Mouse (Mus musculus): ENCODE measurements around the gene Itm2c. TPM values are rescaled to one million over a fixed set of nuclear protein-coding genes. Genes with fewer than 3 reads are reported as not detected.
A peak's percentile ranks its signal among the peaks of the same experiment; 100 is the strongest.

The Itm2c gene
- polyA plus RNA-seq, 1 experiment from 2014 or later = 169 TPM

DNA sequence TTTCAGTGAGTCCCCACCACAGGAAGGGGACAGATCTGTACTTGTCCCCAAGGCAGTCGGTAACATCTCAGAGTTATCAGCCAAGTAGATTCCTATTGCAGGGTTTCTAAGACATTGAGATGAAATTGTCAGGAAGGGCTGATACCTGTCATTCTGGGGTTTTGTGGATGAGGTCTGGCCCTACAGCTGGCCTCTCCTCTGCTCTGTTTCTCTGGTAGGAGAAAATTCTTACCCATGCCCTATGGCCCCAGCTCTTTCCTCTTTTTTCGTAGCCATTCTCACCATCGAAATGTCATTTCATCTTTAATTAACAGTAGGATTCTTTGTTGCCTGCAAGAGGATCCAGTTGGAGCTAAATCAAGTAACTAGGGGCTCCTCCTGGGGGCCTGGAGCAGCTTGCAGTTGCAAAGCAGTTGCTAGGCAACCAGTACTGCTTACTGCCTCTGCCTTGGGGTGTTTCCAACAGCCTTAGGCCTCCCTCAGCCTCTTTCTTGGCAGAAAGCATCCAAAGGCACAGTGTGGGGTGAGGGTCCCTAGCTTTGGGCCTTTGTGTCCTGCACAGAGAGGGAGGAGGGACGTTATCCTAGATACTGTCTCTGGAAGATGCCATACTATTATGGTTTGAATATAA, 34.1 kb downstream of the Itm2c start, which contains the start of gene 4933407L21Rik:
TSS of gene 4933407L21Rik (plus strand) at position 427 of the 631 bp plus-strand sequence.
- ATAC-seq (ENCODE audit: low FRiP score) = peak; percentile 88
- no peak within 1 kb of the TSS for H3K9ac ChIP-seq
- peak within 1 kb of the TSS; percentile 11; the same call in 1 of the 2 replicates for H3K4me2 ChIP-seq (replicated peaks)
- H3K27me3 ChIP-seq = no peaks in the 10 kb centered on the region
- H3K9me3 ChIP-seq (replicated peaks) = no peaks in the 10 kb centered on the region
- peaks cover 28% of the 10 kb centered on the region for H3K4me1 ChIP-seq
- H3K27ac ChIP-seq = peak within 1 kb of the TSS; percentile 78
- H3K4me3 ChIP-seq = no peak within 1 kb of the TSS
- H3K36me3 ChIP-seq = no peaks in the 10 kb centered on the region
- WGBS = 24% methylated on average over 4 of the region's 4 CpGs

DNA sequence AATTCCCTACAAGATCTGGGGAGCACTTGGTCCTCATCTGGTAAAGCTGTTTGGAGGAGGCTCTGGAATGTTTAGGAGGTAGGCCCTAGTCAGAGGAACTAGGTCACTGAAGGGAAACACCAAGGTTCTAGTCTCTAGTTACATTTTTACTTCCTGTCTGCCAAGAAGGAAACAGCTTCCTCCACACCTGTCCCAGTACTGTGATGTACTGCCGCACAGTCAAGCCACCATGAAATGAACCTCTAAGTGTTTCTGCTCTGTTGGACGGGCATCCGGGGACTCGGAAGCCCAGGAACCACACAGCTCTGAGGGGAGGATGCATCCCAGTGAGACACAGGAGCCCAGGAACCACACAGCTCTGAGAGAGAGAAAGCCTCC, 34.6 kb downstream of the Itm2c start:
- ATAC-seq (ENCODE audit: low FRiP score) = peak; percentile 47
- Histone ChIP-seq H3K27me3 (no peaks in the 10 kb centered on the region), H3K4me1 (peaks cover 33% of the 10 kb centered on the region), H3K9ac (no peak overlapping the region), H3K9me3 (replicated peaks) (no peaks in the 10 kb centered on the region), H3K4me3 (no peak overlapping the region), H3K27ac (peak overlapping the region; percentile 66), H3K36me3 (no peaks in the 10 kb centered on the region), H3K4me2 (replicated peaks) (no peak overlapping the region)
- WGBS = 49% methylated on average over 4 of the region's 4 CpGs

DNA sequence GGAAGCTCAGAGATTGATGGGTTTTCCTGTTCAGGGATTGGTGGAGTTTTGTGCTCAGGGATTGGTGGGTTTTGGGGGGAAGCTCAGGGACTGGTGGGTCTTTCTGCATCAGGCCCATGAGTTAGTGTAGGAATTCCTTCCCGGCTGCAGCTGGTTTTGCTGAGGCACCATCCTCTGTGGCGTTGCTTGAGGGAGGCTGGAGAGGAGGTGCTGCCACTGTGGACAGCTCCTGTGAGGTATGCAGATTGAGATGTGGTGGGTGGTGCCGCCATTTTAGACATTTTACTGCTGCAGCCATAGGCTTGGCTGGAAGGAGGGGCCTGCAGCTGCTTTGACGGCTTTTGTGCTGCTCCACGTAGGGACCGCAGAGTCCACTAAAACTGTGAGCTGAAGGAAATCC, 35.3 kb downstream of the Itm2c start:
- no peak overlapping the region for H3K9ac ChIP-seq
- WGBS = 84% methylated on average over 6 of the region's 6 CpGs
- ATAC-seq (ENCODE audit: low FRiP score) = no peak
- H3K4me3 ChIP-seq = no peak overlapping the region
- H3K4me1 ChIP-seq = peaks cover 40% of the 10 kb centered on the region
- H3K9me3 ChIP-seq (replicated peaks) = no peaks in the 10 kb centered on the region
- no peaks in the 10 kb centered on the region for H3K27me3 ChIP-seq
- H3K36me3 ChIP-seq = no peaks in the 10 kb centered on the region
- H3K27ac ChIP-seq = no peak overlapping the region; the same call in 1 of the 2 replicates
- H3K4me2 ChIP-seq (replicated peaks) = no peak overlapping the region

- no peak overlapping the region for H3K4me3 ChIP-seq
- H3K27me3 ChIP-seq = no peaks in the 10 kb centered on the region
- 74% methylated on average over 5 of the region's 5 CpGs for WGBS
- no peaks in the 10 kb centered on the region for H3K9me3 ChIP-seq (replicated peaks)
- H3K36me3 ChIP-seq = no peaks in the 10 kb centered on the region
- no peak for ATAC-seq (ENCODE audit: low FRiP score)
- H3K4me2 ChIP-seq (replicated peaks) = no peak overlapping the region
- H3K4me1 ChIP-seq = peaks cover 43% of the 10 kb centered on the region
- H3K9ac ChIP-seq = no peak overlapping the region
- no peak overlapping the region for H3K27ac ChIP-seq
Observed at GRCm38 (mm10) chr1:85931170-85931569, 37.1 kb downstream of the Itm2c start.

DNA sequence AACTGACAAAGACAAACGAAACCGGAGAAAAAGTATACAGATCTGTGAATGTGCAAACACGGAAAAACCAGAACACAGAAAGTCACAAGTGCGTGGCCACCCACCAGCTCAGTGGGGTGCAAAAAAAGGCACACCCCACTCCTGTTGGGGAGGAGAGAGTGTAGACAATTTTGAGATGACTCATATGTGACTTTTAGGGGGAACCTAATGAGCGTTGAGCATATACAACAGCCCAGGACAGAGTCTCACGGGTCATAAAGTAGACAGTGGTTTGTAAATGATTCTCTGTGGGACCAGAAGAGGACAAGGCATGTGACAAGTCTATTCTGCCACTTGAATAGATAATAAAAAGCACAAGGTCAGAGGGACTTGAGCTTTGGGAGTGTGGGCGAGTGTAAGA, 39.1 kb downstream of the Itm2c start:
- WGBS = 5% methylated on average over 7 of the region's 7 CpGs
- ATAC-seq (ENCODE audit: low FRiP score) = no peak
- Histone ChIP-seq H3K27ac (0 out of 2 replicates have a peak overlapping the region, but pooled peaks have one; percentile 46), H3K9me3 (replicated peaks) (no peaks in the 10 kb centered on the region), H3K9ac (no peak overlapping the region), H3K27me3 (no peaks in the 10 kb centered on the region), H3K4me1 (peaks cover 35% of the 10 kb centered on the region), H3K36me3 (no peaks in the 10 kb centered on the region), H3K4me2 (replicated peaks) (peak overlapping the region; percentile 19; the same call in 1 of the 2 replicates), H3K4me3 (no peak overlapping the region)

DNA sequence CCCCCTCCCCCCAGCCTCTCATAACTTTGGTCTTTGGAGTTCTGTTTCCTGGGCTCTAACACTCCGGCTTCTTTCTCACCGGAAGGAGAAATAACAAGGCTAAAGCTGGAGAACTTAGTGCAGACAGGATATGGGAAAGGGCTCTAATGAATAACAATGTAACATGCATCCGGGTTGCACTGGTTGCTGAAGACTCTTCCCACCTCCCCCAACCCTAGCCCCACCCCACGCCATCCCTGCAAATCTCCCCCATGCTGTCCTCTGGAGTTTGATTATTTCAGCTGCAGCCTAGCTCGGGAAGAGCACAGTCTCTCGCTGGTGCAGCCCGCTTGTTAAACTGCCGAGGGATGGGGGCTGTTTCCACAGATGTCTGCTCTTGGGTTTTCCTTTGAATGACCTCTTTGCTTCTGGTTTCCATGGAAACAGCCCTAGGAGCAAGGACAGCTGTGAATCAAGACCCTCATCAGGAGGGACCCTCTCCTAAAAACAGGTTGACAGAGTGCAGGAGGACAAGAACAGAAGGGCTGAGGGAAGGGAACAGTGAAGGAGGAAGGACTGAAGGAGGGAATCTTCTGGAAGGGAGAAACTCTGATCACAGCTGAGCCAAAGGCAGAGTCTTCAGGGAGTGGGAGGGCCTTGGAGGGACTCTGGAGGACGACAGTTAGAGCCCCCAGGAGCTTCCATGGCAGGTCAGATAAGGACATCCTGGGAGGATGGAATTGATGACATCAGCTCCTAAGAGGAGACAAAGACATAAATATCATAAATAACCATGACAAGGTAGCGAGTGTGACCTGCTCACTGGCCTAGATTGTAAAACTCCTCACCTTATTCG, 39.8 kb downstream of the Itm2c start:
- Histone ChIP-seq H3K36me3 (no peaks in the 10 kb centered on the region), H3K4me3 (no peak overlapping the region), H3K4me2 (replicated peaks) (peak overlapping the region; percentile 19; the same call in 1 of the 2 replicates), H3K4me1 (peaks cover 29% of the 10 kb centered on the region), H3K27ac (peak overlapping the region; percentile 46; the same call in 1 of the 2 replicates), H3K9me3 (replicated peaks) (no peaks in the 10 kb centered on the region), H3K27me3 (no peaks in the 10 kb centered on the region), H3K9ac (no peak overlapping the region)
- ATAC-seq (ENCODE audit: low FRiP score) = peak; percentile 50
- WGBS = 7% methylated on average over 11 of the region's 11 CpGs

GRCm38 (mm10) chr1:85934560-85934959, 40.5 kb downstream of the Itm2c start:
- Histone ChIP-seq H3K4me2 (replicated peaks) (no peak overlapping the region), H3K4me1 (peaks cover 24% of the 10 kb centered on the region), H3K27me3 (no peaks in the 10 kb centered on the region), H3K9me3 (replicated peaks) (no peaks in the 10 kb centered on the region), H3K36me3 (no peaks in the 10 kb centered on the region), H3K27ac (no peak overlapping the region), H3K9ac (no peak overlapping the region), H3K4me3 (no peak overlapping the region)
- 8% methylated on average over 7 of the region's 7 CpGs for WGBS
- ATAC-seq (ENCODE audit: low FRiP score) = no peak

GRCm38 (mm10) chr1:85935148-85935852, 41.2 kb downstream of the Itm2c start:
- H3K27me3 ChIP-seq = no peaks in the 10 kb centered on the region
- no peaks in the 10 kb centered on the region for H3K9me3 ChIP-seq (replicated peaks)
- no peak for ATAC-seq (ENCODE audit: low FRiP score)
- no peaks in the 10 kb centered on the region for H3K36me3 ChIP-seq
- 46% methylated on average over 8 of the region's 8 CpGs for WGBS
- no peak overlapping the region for H3K27ac ChIP-seq
- no peak overlapping the region for H3K9ac ChIP-seq
- H3K4me1 ChIP-seq = peaks cover 24% of the 10 kb centered on the region
- no peak overlapping the region for H3K4me3 ChIP-seq
- no peak overlapping the region for H3K4me2 ChIP-seq (replicated peaks)

- Histone ChIP-seq H3K27me3 (no peaks in the 10 kb centered on the region), H3K4me1 (peaks cover 24% of the 10 kb centered on the region), H3K27ac (no peak overlapping the region), H3K36me3 (no peaks in the 10 kb centered on the region), H3K9ac (no peak overlapping the region), H3K9me3 (replicated peaks) (no peaks in the 10 kb centered on the region), H3K4me3 (no peak overlapping the region), H3K4me2 (replicated peaks) (no peak overlapping the region)
- no peak for ATAC-seq (ENCODE audit: low FRiP score)
- 78% methylated on average over 6 of the region's 6 CpGs for WGBS
Observed at GRCm38 (mm10) chr1:85936265-85936664, 42.2 kb downstream of the Itm2c start.

DNA sequence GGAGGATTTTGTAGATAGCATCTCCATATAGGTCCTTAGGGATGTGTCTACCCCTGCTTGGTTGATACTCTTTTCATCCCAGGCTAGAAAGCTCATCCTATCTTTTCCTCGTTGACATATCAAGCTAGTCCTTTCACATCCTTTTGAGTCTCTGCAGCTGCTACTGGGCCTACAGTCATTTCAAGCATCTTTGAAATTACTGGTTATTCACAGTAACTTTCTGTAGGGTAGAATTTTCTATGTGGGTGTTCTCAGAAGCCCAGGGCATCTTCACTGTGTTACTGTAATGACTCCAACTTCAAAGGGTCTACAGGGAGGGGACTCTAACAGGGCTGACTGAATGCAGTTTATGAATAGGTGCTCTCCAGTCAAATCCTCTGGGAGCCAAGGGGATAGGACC, 43.2 kb downstream of the Itm2c start:
- WGBS = 88% methylated on average over 1 of the region's 1 CpGs
- Histone ChIP-seq H3K4me3 (no peak overlapping the region), H3K27me3 (no peaks in the 10 kb centered on the region), H3K4me2 (replicated peaks) (no peak overlapping the region), H3K27ac (no peak overlapping the region), H3K4me1 (peaks cover 23% of the 10 kb centered on the region), H3K36me3 (no peaks in the 10 kb centered on the region), H3K9me3 (replicated peaks) (no peaks in the 10 kb centered on the region), H3K9ac (no peak overlapping the region)
- no peak for ATAC-seq (ENCODE audit: low FRiP score)

GRCm38 (mm10) chr1:85942318-85942717, 48.2 kb downstream of the Itm2c start:
- H3K4me3 ChIP-seq = no peak overlapping the region
- H3K27me3 ChIP-seq = no peaks in the 10 kb centered on the region
- H3K36me3 ChIP-seq = no peaks in the 10 kb centered on the region
- H3K27ac ChIP-seq = no peak overlapping the region
- no peak for ATAC-seq (ENCODE audit: low FRiP score)
- H3K4me2 ChIP-seq (replicated peaks) = no peak overlapping the region
- 88% methylated on average over 8 of the region's 8 CpGs for WGBS
- no peak overlapping the region for H3K9ac ChIP-seq
- H3K9me3 ChIP-seq (replicated peaks) = no peaks in the 10 kb centered on the region
- H3K4me1 ChIP-seq = no peaks in the 10 kb centered on the region

- 77% methylated on average over 2 of the region's 2 CpGs for WGBS
- Histone ChIP-seq H3K9ac (no peak overlapping the region), H3K4me3 (no peak overlapping the region), H3K36me3 (no peaks in the 10 kb centered on the region), H3K27ac (no peak overlapping the region), H3K4me1 (no peaks in the 10 kb centered on the region), H3K9me3 (replicated peaks) (no peaks in the 10 kb centered on the region), H3K27me3 (no peaks in the 10 kb centered on the region), H3K4me2 (replicated peaks) (no peak overlapping the region)
- ATAC-seq (ENCODE audit: low FRiP score) = no peak
Observed at GRCm38 (mm10) chr1:85949085-85949684, 55.1 kb downstream of the Itm2c start.
